Mouse (Mus musculus) liver, embryonic 14.5 days (tissue): Measurements from ENCODE around the gene Sdk1.

Experiments
- CTCF ChIP-seq: IDR thresholded peaks from 2 replicates; pipeline ENCODE4 v1.5.1; 2016; ENCODE audit warnings: antibody characterized with exemption, low read depth, control low read depth
- EP300 ChIP-seq: IDR thresholded peaks from 2 replicates; pipeline ENCODE4 v1.6.1; 2016; ENCODE audit warnings: antibody characterized with exemption, low read depth

- TF ChIP-seq EP300: no peak
- TF ChIP-seq CTCF: no peak
Measured at GRCm38 (mm10) chr5:141379836-141380773, 138.8 kb downstream of the Sdk1 start.
